Mouse (Mus musculus): Measurements from ENCODE around the gene Slc35d2.

Slc35d2 gene

GRCm38 (mm10) chr13:64128858-64129615 is at the start of gene Slc35d2:
TSS of gene Slc35d2 (minus strand) at chr13:64129368.
- DNase-seq (ENCODE audit: low read depth, low spot score) = no peak

DNA sequence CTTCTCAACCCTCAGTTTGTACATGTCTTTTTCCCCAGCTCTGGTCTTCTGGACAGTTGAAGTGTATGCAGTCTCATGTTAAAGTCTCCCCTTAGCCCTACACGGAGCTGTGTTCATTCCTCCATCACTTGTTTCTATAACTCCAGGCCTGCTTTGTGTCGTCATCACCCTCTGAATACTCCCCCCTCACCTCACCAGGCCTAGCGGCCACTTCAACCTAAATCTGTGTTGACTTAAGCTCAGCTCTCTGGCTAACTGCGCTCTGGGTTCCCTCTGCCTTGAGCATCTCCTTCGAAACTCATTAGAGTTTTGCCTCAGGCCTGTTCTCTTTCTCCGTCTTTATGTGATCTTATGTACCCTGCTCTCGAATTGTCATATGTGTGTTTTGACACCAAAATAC is 48.8 kb upstream of the Slc35d2 start:
- DNase-seq (ENCODE audit: low read depth, low spot score) = no peak

DNA sequence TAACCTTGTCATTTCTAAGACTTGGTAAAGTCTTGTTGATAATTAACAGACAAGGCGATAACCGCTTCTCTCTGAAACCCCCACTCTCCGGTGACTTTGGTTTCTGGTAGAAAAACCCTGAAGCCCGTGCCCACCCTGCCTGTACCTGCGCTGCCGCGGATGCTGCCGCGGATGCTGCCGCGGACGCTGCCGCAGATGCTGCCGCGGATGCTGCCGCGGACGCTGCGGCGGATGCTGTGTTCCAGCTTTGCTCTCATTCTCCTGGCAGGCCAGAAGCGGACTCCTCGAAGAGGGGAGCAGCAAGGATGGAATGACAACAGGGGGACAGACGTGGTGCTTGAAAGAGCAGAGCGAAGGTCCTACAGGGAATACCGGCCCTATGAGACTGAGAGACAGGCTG is 40.6 kb upstream of the Slc35d2 start:
- DNase-seq (ENCODE audit: low read depth, low spot score) = no peak

DNA sequence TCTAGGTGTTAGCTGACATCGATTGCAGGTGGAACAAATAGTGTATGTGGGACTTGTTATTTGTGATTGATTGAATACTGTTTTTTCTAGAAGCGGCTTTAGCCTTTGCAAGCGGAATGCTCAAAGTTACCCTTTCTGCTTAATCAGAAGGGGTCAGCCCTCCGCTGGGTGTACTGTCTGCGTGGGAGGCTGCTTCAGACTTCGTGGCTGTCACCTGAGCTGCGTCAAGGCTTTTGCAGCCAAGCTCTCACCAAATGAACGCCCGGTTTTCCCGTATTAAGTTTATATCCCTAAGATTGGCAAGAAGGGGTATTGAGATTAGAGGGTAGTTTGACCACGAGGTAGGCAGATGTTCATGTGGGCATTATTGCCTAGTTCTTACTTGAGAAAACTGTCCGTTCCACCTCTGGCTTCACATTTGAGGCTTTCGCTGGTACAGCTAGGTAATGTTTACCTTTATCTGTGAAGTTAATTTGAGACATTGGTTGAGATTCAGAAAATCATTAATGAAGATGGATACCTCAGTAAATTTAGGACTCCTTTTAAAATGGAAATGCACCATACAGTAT is 34.1 kb upstream of the Slc35d2 start:
- no peak for DNase-seq (ENCODE audit: low read depth, low spot score)

DNA sequence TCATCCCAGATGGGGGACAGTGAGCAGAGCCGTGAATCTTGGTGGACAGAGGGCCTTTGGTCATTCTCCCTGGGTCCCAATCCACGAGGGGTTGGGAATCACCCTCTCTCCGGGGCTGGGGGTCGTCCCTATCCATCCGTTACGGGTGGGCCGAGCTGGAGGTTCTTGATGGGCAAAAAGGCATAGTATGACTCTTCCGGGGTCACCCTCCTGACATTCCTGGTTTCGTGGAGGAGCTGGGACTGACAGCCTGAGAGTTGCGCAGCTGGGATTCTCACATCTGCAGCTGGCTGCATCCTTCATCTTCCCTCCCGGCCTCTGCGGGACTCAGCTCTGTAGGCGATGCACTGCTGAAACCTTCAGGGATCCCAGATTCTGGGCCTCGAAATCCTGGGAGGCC is 33.5 kb upstream of the Slc35d2 start:
- no peak for DNase-seq (ENCODE audit: low read depth, low spot score)

- DNase-seq (ENCODE audit: low read depth, low spot score) = no peak
These were observed 32.9 kb upstream of the Slc35d2 start for GRCm38 (mm10) chr13:64161916-64162611.

DNA sequence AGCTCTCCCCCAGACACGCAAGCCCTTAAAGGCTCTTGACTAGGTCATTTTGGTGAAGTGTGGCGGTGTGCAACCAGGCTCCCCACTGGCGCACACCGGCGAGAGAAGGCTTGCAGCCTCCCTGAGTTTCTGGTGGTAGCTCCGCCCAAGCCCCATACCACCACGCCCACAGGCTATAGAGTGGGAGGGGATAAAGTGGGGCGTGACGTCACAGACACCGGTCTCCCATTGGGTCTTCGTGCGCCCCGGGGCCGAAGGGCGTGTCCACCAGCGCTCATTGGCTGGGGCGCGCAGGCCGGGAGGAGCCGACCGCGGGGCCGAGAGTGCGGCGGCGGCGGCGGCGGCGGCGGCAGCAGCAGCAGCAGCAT is 32.4 kb upstream of the Slc35d2 start, which contains the start of gene Habp4:
TSS of gene Habp4 (plus strand) at position 277 of the 368 bp plus-strand sequence.
- DNase-seq (ENCODE audit: low read depth, low spot score) = peak; percentile 98

GRCm38 (mm10) chr13:64156966-64157365 is 27.8 kb upstream of the Slc35d2 start:
- no peak for DNase-seq (ENCODE audit: low read depth, low spot score)

GRCm38 (mm10) chr13:64155171-64155571 is 26.0 kb upstream of the Slc35d2 start:
- peak; percentile 59 for DNase-seq (ENCODE audit: low read depth, low spot score)

DNA sequence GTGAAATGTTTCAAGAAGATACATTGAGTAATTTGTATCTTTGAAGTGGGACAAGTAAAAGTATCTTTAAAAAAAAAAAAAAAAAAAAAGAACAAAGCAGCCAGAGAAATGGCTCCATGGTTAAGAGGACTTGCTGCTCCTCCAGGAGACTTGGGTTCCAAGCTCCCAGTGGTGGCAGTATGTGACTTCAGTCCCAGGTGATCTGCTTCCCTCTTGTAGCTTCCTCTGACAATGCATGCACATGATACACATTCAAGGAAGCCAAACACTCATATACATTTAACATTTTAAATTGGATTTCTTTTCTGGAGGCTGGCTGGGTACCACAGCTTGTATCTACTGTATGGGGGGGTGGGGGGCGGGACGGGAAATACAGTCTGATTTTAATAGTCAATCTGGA is 25.5 kb upstream of the Slc35d2 start:
- DNase-seq (ENCODE audit: low read depth, low spot score) = no peak

- no peak for DNase-seq (ENCODE audit: low read depth, low spot score)
These were observed 24.6 kb upstream of the Slc35d2 start for GRCm38 (mm10) chr13:64153751-64154267.

GRCm38 (mm10) chr13:64153083-64153682 is 24.0 kb upstream of the Slc35d2 start, which contains the start of gene Zfp367:
TSS of gene Zfp367 (minus strand) at chr13:64153202.
- DNase-seq (ENCODE audit: low read depth, low spot score) = peak; percentile 98

DNA sequence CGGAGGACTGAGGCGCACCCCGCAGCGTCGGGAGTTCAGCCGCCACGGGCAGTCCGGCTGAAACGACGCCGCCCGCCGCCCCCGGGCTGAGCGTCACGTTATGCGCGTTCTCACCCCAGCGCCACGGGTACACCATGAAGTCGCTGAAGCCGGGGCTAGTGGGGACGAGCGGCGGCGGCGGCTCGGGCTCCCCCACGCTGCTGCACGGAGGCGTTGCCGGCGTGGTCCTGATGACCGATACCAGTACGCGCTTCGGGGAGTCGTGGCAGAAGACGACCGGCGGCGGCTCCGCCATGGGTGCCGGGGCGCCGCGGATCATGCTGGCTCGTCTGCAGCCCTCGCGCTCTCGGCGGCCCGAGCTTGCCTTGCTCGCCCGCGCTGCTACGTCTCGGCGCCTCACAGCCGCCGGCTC is 23.5 kb upstream of the Slc35d2 start:
- no peak for DNase-seq (ENCODE audit: low read depth, low spot score)

GRCm38 (mm10) chr13:64152241-64152669 is 23.1 kb upstream of the Slc35d2 start:
- peak; percentile 74 for DNase-seq (ENCODE audit: low read depth, low spot score)

DNA sequence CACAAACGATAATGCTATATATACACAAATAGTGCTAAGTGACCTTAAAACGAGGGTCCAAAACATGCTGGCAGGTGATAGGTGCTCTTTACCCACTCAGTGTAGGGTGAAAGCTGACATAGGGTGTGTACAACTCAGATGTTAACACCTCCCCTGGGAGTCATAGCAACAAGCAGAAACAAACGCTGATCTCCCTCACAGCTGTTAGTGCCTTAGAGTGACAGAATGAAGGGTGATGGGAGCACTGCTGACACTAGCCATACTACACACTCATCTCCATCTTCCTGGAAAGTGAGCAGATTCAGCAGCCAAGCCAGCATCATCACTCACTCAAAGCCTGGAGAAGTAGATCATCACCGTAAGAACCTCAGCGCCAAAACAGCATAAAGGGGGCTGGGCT is 21.0 kb upstream of the Slc35d2 start:
- DNase-seq (ENCODE audit: low read depth, low spot score) = no peak

GRCm38 (mm10) chr13:64129616-64130375 is 628 bp upstream of the Slc35d2 start:
- no peak for DNase-seq (ENCODE audit: low read depth, low spot score)

DNA sequence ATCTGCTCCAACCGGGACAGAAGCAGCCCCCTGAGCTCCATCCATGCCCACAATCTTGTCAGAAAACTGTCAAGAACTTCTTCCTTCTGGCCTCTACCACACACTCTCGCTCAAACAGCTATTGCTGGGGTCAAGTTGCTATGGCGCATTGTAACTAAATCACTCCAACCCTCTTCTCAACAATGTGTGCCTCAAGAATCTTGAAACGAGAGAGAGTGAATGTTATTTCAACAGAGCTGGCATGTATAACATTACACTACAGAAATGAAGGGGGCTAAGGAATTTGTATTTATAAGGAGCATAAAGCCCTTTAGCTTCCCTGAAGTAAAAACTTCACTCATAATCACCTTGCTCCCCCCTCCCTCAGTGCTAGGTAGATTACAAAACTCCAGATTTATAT is 2.9 kb downstream of the Slc35d2 start:
- DNase-seq (ENCODE audit: low read depth, low spot score) = no peak

GRCm38 (mm10) chr13:64124886-64125285 is 4.3 kb downstream of the Slc35d2 start:
- no peak for DNase-seq (ENCODE audit: low read depth, low spot score)

DNA sequence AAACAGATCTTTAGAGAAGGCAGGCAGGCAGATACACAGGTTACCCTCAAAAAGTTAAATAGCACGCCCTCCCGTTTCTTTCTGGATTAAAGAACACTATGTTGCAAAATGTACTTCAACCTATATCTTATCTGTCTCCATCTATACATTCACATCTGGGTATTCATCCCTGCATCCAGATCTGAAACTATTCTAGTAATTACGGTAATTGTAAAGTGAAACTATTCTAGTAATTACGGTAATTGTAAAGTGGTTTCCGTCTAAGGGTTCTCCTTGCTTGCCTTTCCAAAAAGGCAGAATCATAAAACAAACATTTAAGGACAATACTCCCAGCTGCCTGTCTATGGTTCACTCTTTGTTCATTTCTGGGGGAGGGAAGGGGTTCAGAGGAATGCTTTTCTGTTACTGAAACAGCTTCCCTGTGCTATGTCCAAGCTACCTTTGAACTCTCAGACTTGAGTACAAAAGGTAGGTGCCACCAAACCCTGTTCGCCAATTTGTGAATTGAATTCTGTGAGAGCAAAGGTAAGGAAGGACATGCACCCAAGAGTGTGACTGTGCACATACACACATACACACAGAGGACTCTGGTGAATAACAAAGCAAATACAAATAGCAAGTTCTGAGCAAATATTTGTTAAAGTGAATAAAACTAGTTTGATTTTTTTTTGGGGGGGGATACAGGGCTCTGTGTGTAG is 5.5 kb downstream of the Slc35d2 start:
- DNase-seq (ENCODE audit: low read depth, low spot score) = no peak

DNA sequence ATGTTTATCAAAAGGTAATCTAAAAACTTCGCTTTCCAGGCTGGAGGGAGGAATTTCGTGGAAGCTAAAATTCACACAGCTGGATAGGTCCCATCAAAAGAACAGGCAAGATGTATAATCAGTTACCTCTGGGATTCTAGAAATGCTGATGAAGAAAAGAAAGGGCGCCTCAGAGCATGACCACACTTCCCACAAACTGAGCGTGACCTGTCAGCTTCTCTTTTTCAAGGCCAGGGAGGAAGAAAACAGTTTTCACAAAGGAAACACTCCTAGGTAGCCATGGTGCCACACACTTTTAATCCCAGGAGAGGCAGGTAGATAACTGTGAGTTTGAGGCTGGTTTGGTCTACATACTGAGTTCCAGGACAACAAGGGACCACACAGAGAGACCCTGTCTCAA is 8.4 kb downstream of the Slc35d2 start:
- DNase-seq (ENCODE audit: low read depth, low spot score) = no peak

DNA sequence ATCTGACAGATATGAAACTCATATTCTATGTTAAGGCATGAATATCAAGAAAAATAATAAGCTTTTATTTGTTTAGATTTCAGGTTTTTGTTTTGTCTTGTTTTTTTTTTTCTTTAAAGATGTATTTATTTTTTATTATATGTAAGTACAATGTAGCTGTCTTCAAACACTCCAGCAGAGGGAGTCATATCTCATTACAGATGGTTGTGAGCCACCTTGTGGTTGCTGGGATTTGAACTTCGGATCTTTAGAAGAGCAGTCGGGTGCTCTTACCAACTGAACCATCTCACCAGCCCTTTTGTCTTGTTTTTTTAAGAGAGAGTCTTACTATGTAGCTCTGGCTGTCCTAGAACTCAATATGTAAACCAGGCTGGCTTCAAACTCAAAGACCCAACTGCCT is 11.7 kb downstream of the Slc35d2 start:
- DNase-seq (ENCODE audit: low read depth, low spot score) = no peak

Measured in forelimb bud, embryonic 11.5 days (tissue).